Mouse (Mus musculus) embryonic facial prominence, embryonic 11.5 days (tissue): ENCODE measurements around the gene Phykpl. TPM values are rescaled to one million over a fixed set of nuclear protein-coding genes. Genes with fewer than 3 reads are reported as not detected.
"Not testable (repeated sequence)": the region's sequence is repeated elsewhere in the genome, so short reads cannot be mapped to it uniquely, and the experiment has no call there.

Source experiments
- ATAC-seq: fragments of 200-750 bp; cut with Nextera tagmentation; replicated peaks from 2 replicates; pipeline ENCODE4 v1.8.0; 2017; ENCODE audit warnings: low read depth; ENCODE audit not compliant: insufficient number of reproducible peaks, low FRiP score, low TSS enrichment
- DNase-seq: peaks from one replicate; pipeline ENCODE4 v3.0.0-alpha.2; 2015; ENCODE audit warnings: low spot score
- H3K27ac ChIP-seq: fragments of 300-500 bp; sonication (generic); replicated peaks from 2 replicates; pipeline ENCODE4 v1.5.1; 2014; ENCODE audit warnings: mild to moderate bottlenecking, low read depth, low read length, control low read depth
- H3K27me3 ChIP-seq: fragments of 300-500 bp; sonication (generic); 2 replicates; pipeline ENCODE4 v1.6.1; 2014; ENCODE audit warnings: mild to moderate bottlenecking, low read length, moderate library complexity, mixed read lengths; ENCODE audit not compliant: control insufficient read depth, insufficient read depth
- H3K36me3 ChIP-seq: fragments of 300-500 bp; sonication (generic); replicated peaks from 2 replicates; pipeline ENCODE4 v1.6.1; 2014; ENCODE audit warnings: low read depth, mild to moderate bottlenecking, low read length, moderate library complexity, mixed read lengths; ENCODE audit not compliant: control insufficient read depth, insufficient read depth
- H3K4me1 ChIP-seq: fragments of 300-500 bp; sonication (generic); 2 replicates; pipeline ENCODE4 v1.6.1; 2014; ENCODE audit warnings: low read length, mixed read lengths; ENCODE audit not compliant: control insufficient read depth, insufficient read depth
- H3K4me2 ChIP-seq: fragments of 300-500 bp; sonication (generic); 2 replicates; pipeline ENCODE4 v1.6.1; 2014; ENCODE audit warnings: low read depth, mild to moderate bottlenecking, control low read depth, low read length, moderate library complexity
- H3K4me3 ChIP-seq: fragments of 300-500 bp; sonication (generic); 2 replicates; pipeline ENCODE4 v1.5.1; 2014; ENCODE audit warnings: low read depth, low read length, control low read depth
- H3K9ac ChIP-seq: fragments of 300-500 bp; sonication (generic); replicated peaks from 2 replicates; pipeline ENCODE4 v1.6.1; 2014; ENCODE audit warnings: mild to moderate bottlenecking, control low read depth, low read length
- H3K9me3 ChIP-seq: fragments of 300-500 bp; sonication (generic); replicated peaks from 2 replicates; pipeline ENCODE4 v1.6.1; 2016; ENCODE audit warnings: mild to moderate bottlenecking, low read length, inconsistent platforms, mixed read lengths; ENCODE audit not compliant: control insufficient read depth
- whole genome bisulfite sequencing: fragments of 180-500 bp; shearing (Covaris S2); extraction: QIAGEN DNeasy Blood & Tissue Kit; methylation state at CpG from one replicate; pipeline ENCODE4 v1.1.7; 2014; 5-methylcytosine and 5-hydroxymethylcytosine counted together
- polyA plus RNA-seq: library from polyadenylated mRNA; unstranded; fragments of >200 nt; fragmentation: Nextera tagmentation; extraction: Ambion mirVana; gene quantifications from 2 replicates; pipeline ENCODE4 v1.2.1, GENCODE M21; 2014

Gene Phykpl
- polyA plus RNA-seq, 1 experiment from 2014 or later: 8.7 TPM

GRCm38 (mm10) chr11:51633200-51633599, 48.6 kb downstream of the Phykpl start:
- H3K4me3 ChIP-seq, H3K27me3 ChIP-seq, H3K36me3 ChIP-seq, DNase-seq, H3K9ac ChIP-seq, H3K4me2 ChIP-seq, H3K27ac ChIP-seq, H3K9me3 ChIP-seq, H3K4me1 ChIP-seq, ATAC-seq: not testable (repeated sequence)
- 94% methylated on average over 7 of the region's 7 CpGs for WGBS

GRCm38 (mm10) chr11:51633721-51634120, 49.2 kb downstream of the Phykpl start:
- no peak for DNase-seq

GRCm38 (mm10) chr11:51635127-51635524, 50.6 kb downstream of the Phykpl start:
- Histone ChIP-seq H3K9ac (peak overlapping the region; percentile 64), H3K27me3 (no peaks in the 10 kb centered on the region), H3K4me1 (no peaks in the 10 kb centered on the region), H3K27ac (no peak overlapping the region), H3K4me3 (peak overlapping the region; percentile 73), H3K9me3 (no peaks in the 10 kb centered on the region), H3K4me2 (peak overlapping the region; percentile 81), H3K36me3 (no peaks in the 10 kb centered on the region)
- no peak for DNase-seq
- 21% methylated on average over 6 of the region's 6 CpGs for WGBS
- ATAC-seq: no peak

More at GRCm38 (mm10) chr11:51633721-51634120, 49.2 kb downstream of the Phykpl start:
- no peaks in the 10 kb centered on the region for H3K36me3 ChIP-seq
- H3K9me3 ChIP-seq: no peaks in the 10 kb centered on the region
- 86% methylated on average over 3 of the region's 3 CpGs for WGBS
- ATAC-seq: no peak
- no peaks in the 10 kb centered on the region for H3K27me3 ChIP-seq
- no peaks in the 10 kb centered on the region for H3K4me1 ChIP-seq
- no peak overlapping the region for H3K27ac ChIP-seq
- H3K4me3 ChIP-seq: no peak overlapping the region
- H3K4me2 ChIP-seq: no peak overlapping the region
- no peak overlapping the region for H3K9ac ChIP-seq

- peak; percentile 68 for ATAC-seq
- WGBS: under 1% methylated on average over 61 of the region's 61 CpGs
These were observed 51.2 kb downstream of the Phykpl start, which contains the start of gene Rmnd5b for GRCm38 (mm10) chr11:51635525-51636322. Gene Rmnd5b, minus strand, starts transcription at chr11:51635896.

GRCm38 (mm10) chr11:51636323-51636684, 51.7 kb downstream of the Phykpl start:
- DNase-seq (peak; percentile 85), ATAC-seq (no peak)
- Histone ChIP-seq H3K4me3 (peak overlapping the region; percentile 73), H3K27ac (peak overlapping the region; percentile 58; the same call in 1 of the 2 replicates), H3K27me3 (no peaks in the 10 kb centered on the region), H3K4me1 (no peaks in the 10 kb centered on the region), H3K9ac (peak overlapping the region; percentile 64), H3K9me3 (no peaks in the 10 kb centered on the region), H3K4me2 (peak overlapping the region; percentile 81), H3K36me3 (no peaks in the 10 kb centered on the region)
- 6% methylated on average over 6 of the region's 6 CpGs for WGBS

More at GRCm38 (mm10) chr11:51635525-51636322, 51.2 kb downstream of the Phykpl start, which contains the start of gene Rmnd5b:
- peak; percentile 88 for DNase-seq
- H3K27me3 ChIP-seq: no peaks in the 10 kb centered on the region
- no peaks in the 10 kb centered on the region for H3K9me3 ChIP-seq
- no peaks in the 10 kb centered on the region for H3K36me3 ChIP-seq
- H3K4me2 ChIP-seq: peak within 1 kb of the TSS; percentile 81
- peak within 1 kb of the TSS; percentile 73 for H3K4me3 ChIP-seq
- peak within 1 kb of the TSS; percentile 58; the same call in 1 of the 2 replicates for H3K27ac ChIP-seq
- peak within 1 kb of the TSS; percentile 64 for H3K9ac ChIP-seq
- H3K4me1 ChIP-seq: no peaks in the 10 kb centered on the region

GRCm38 (mm10) chr11:51637971-51638414, 53.4 kb downstream of the Phykpl start:
- ATAC-seq (no peak), DNase-seq (peak; percentile 76)
- Histone ChIP-seq H3K27ac (no peak overlapping the region), H3K4me2 (peak overlapping the region; percentile 28), H3K9me3 (no peaks in the 10 kb centered on the region), H3K9ac (peak overlapping the region; percentile 36), H3K4me3 (peak overlapping the region; percentile 16; the same call in 1 of the 2 replicates), H3K4me1 (no peaks in the 10 kb centered on the region), H3K36me3 (no peaks in the 10 kb centered on the region), H3K27me3 (no peaks in the 10 kb centered on the region)
- 3% methylated on average over 17 of the region's 17 CpGs for WGBS

GRCm38 (mm10) chr11:51638497-51638896, 53.9 kb downstream of the Phykpl start:
- Histone ChIP-seq H3K9me3 (no peaks in the 10 kb centered on the region), H3K4me3 (no peak overlapping the region), H3K36me3 (no peaks in the 10 kb centered on the region), H3K27me3 (no peaks in the 10 kb centered on the region), H3K9ac (peak overlapping the region; percentile 36), H3K4me1 (no peaks in the 10 kb centered on the region), H3K4me2 (no peak overlapping the region), H3K27ac (no peak overlapping the region)
- 57% methylated on average over 5 of the region's 5 CpGs for WGBS
- DNase-seq (no peak), ATAC-seq (no peak)

GRCm38 (mm10) chr11:51640748-51641147, 56.2 kb downstream of the Phykpl start:
- WGBS: 81% methylated on average over 7 of the region's 7 CpGs
- Histone ChIP-seq H3K9ac (no peak overlapping the region), H3K27me3 (no peaks in the 10 kb centered on the region), H3K27ac (no peak overlapping the region), H3K4me3 (no peak overlapping the region), H3K9me3 (no peaks in the 10 kb centered on the region), H3K4me2 (no peak overlapping the region), H3K4me1 (no peaks in the 10 kb centered on the region), H3K36me3 (no peaks in the 10 kb centered on the region)
- ATAC-seq (no peak), DNase-seq (no peak)
